Mouse (Mus musculus): ENCODE data around the gene Mgat4b. TPM values are rescaled to one million over a fixed set of nuclear protein-coding genes. Genes with fewer than 3 reads are reported as not detected.

Mgat4b gene
- total RNA-seq, 2 experiments from 2014 or later, result 179 to 189 TPM

Small RNA genes lying within 50 kb of the gene (microRNA-seq; reads per million reads assigned to microRNA genes)
- 1.2 reads per million for gene Mir6919

Other genes starting within 250 kb of the Mgat4b start
- 100 to 1,000 TPM; 104 to 106 TPM for gene Rnf130, start 185.5 kb upstream of the Mgat4b start, total RNA-seq (2021)
- 10 to 100 TPM; 47.1 to 56.9 TPM for gene Tbc1d9b, start 79.5 kb upstream of the Mgat4b start, total RNA-seq (2021)
- gene Mrnip, start 36.4 kb upstream of the Mgat4b start, total RNA-seq (2021), result 10 to 100 TPM; 19.1 to 20.3 TPM
- gene Sqstm1, start 63 bp upstream of the Mgat4b start, total RNA-seq (2021), result 100 to 1,000 TPM; 262 to 293 TPM
- gene Ltc4s, start 27.7 kb downstream of the Mgat4b start, total RNA-seq (2021), result 1 to 10 TPM; 3.1 to 4.1 TPM
- 10 to 100 TPM; 11.9 to 12.5 TPM for gene Maml1, start 81.4 kb downstream of the Mgat4b start, total RNA-seq (2021)
- gene Canx, start 114.8 kb downstream of the Mgat4b start, total RNA-seq (2021), result 100 to 1,000 TPM; 377 to 394 TPM
- not detected for gene Cby3, start 143.6 kb downstream of the Mgat4b start, total RNA-seq (2021)
- 100 to 1,000 TPM; 508 to 515 TPM for gene Hnrnph1, start 166.1 kb downstream of the Mgat4b start, total RNA-seq (2021)
- 10 to 100 TPM; 21.3 to 22.5 TPM for gene Rufy1, start 220.2 kb downstream of the Mgat4b start, total RNA-seq (2021)

Data from left cerebral cortex, postnatal 4 days (tissue).